Comparison of ENCODE assay signal across 15 mouse cellular contexts in genomic region chr4:104662841-104663614, GRCm38 (mm10).
"Had no signal": no experiment of that assay in that cellular context is flagged by ENCODE, and none has a peak within 500 bp of the region (broad histone marks: within the 10 kb centered on the region; RNA-seq: fewer than 3 reads in every experiment).

No protein-coding gene starts in this region.

- DNase-seq: kidney, adult 2 months; kidney, postnatal 25 days; layer of hippocampus, postnatal 36 days; liver, embryonic 13.5 days; lung, adult 2 months; lung, postnatal 14 days; lung, postnatal 4 days; midbrain, embryonic 14.5 days; thymus, adult 2 months; thymus, postnatal 14 days; thymus, postnatal 4 days had no signal

- H3K27ac ChIP-seq: kidney, postnatal 0 days; liver, embryonic 13.5 days; neural tube, embryonic 12.5 days; neural tube, embryonic 15.5 days had no signal

- H3K4me3 ChIP-seq: liver, embryonic 13.5 days; neural tube, embryonic 12.5 days; neural tube, embryonic 15.5 days had no signal

- ATAC-seq: intestine, postnatal 0 days had no signal
